Mouse (Mus musculus) embryonic fibroblast, embryonic 13.5 days (primary cell): ENCODE measurements around the gene Degs1.

Source experiments
- CTCF ChIP-seq: IDR thresholded peaks from 2 replicates; pipeline ENCODE4 v1.5.1; 2011; ENCODE audit warnings: mild to moderate bottlenecking, control low read depth, low read length, moderate library complexity, borderline replicate concordance; ENCODE audit not compliant: insufficient read depth
- POLR2A ChIP-seq: IDR thresholded peaks from 2 replicates; pipeline ENCODE4 v1.6.1; 2011; ENCODE audit warnings: low read depth, mild to moderate bottlenecking, control low read depth, low read length, moderate library complexity

- TF ChIP-seq CTCF (no peak), POLR2A (peak; percentile 99)
Measured at GRCm38 (mm10) chr1:182282091-182283075, at the start of gene Degs1.
